Mouse (Mus musculus) lung, adult 18-20 months (tissue): ENCODE measurements around the gene Galnt14.

Experiments used
- DNase-seq, 2 experiments: peaks; one replicate each; pipeline ENCODE4 v3.0.0; 2022; ENCODE audit warnings: mixed read lengths in 2 of 2

Gene Galnt14

GRCm38 (mm10) chr17:73568204-73568603, 142.0 kb downstream of the Galnt14 start:
- no peak for DNase-seq

- no peak for DNase-seq
Measured at GRCm38 (mm10) chr17:73561149-73561548, 149.1 kb downstream of the Galnt14 start.

- DNase-seq = no peak
Measured at GRCm38 (mm10) chr17:73560208-73560784, 150.0 kb downstream of the Galnt14 start.

- no peak for DNase-seq
Measured at GRCm38 (mm10) chr17:73559498-73559897, 150.8 kb downstream of the Galnt14 start.

GRCm38 (mm10) chr17:73557101-73557500, 153.2 kb downstream of the Galnt14 start:
- DNase-seq = no peak

- no peak for DNase-seq
Measured at GRCm38 (mm10) chr17:73556436-73556835, 153.8 kb downstream of the Galnt14 start.

- DNase-seq = no peak
Measured at GRCm38 (mm10) chr17:73554668-73555067, 155.6 kb downstream of the Galnt14 start.

GRCm38 (mm10) chr17:73548783-73549566, 161.3 kb downstream of the Galnt14 start:
- no peak for DNase-seq

GRCm38 (mm10) chr17:73548119-73548518, 162.1 kb downstream of the Galnt14 start:
- no peak for DNase-seq

- no peak for DNase-seq
Measured at GRCm38 (mm10) chr17:73547483-73547882, 162.8 kb downstream of the Galnt14 start.

GRCm38 (mm10) chr17:73541911-73542310, 168.3 kb downstream of the Galnt14 start:
- DNase-seq = no peak

- DNase-seq = no peak
Measured at GRCm38 (mm10) chr17:73541233-73541570, 169.1 kb downstream of the Galnt14 start.

GRCm38 (mm10) chr17:73540409-73541232, 169.6 kb downstream of the Galnt14 start:
- no peak for DNase-seq

- DNase-seq = no peak
Measured at GRCm38 (mm10) chr17:73531896-73532295, 178.4 kb downstream of the Galnt14 start.

GRCm38 (mm10) chr17:73522169-73522568, 188.1 kb downstream of the Galnt14 start:
- DNase-seq = no peak

- DNase-seq = no peak
Measured at GRCm38 (mm10) chr17:73519350-73519749, 190.9 kb downstream of the Galnt14 start.

- no peak for DNase-seq
Measured at GRCm38 (mm10) chr17:73518359-73518758, 191.9 kb downstream of the Galnt14 start.

- no peak for DNase-seq
Measured at GRCm38 (mm10) chr17:73515506-73515905, 194.7 kb downstream of the Galnt14 start.

- DNase-seq = no peak
Measured at GRCm38 (mm10) chr17:73514862-73515261, 195.4 kb downstream of the Galnt14 start.

GRCm38 (mm10) chr17:73514258-73514657, 196.0 kb downstream of the Galnt14 start:
- no peak for DNase-seq

GRCm38 (mm10) chr17:73512844-73513243, 197.4 kb downstream of the Galnt14 start:
- DNase-seq = no peak

- no peak for DNase-seq
Measured at GRCm38 (mm10) chr17:73507804-73508535, 202.3 kb downstream of the Galnt14 start.

GRCm38 (mm10) chr17:73504111-73504510, 206.1 kb downstream of the Galnt14 start:
- no peak for DNase-seq
